Mouse (Mus musculus) intestine, embryonic 15.5 days (tissue): ENCODE results near the gene E2f6. TPM values are rescaled to one million over a fixed set of nuclear protein-coding genes. Genes with fewer than 3 reads are reported as not detected.

ENCODE experiments used
- ATAC-seq: fragments of 200-750 bp; cut with Nextera tagmentation; 2 replicates; pipeline ENCODE4 v1.8.0; 2017; ENCODE audit warnings: moderate TSS enrichment, moderate library complexity
- H3K27ac ChIP-seq: fragments of 300-500 bp; sonication (generic); 2 replicates; pipeline ENCODE4 v1.5.1; 2015; ENCODE audit warnings: mild to moderate bottlenecking, inconsistent platforms
- H3K27me3 ChIP-seq: fragments of 300-500 bp; sonication (generic); replicated peaks from 2 replicates; pipeline ENCODE4 v1.6.1; 2015; ENCODE audit warnings: inconsistent platforms
- H3K36me3 ChIP-seq: fragments of 300-500 bp; sonication (generic); 2 replicates; pipeline ENCODE4 v1.6.1; 2015; ENCODE audit warnings: inconsistent platforms
- H3K4me1 ChIP-seq: fragments of 300-500 bp; sonication (generic); replicated peaks from 2 replicates; pipeline ENCODE4 v1.6.1; 2015; ENCODE audit warnings: inconsistent platforms
- H3K4me2 ChIP-seq: fragments of 300-500 bp; sonication (generic); replicated peaks from 2 replicates; pipeline ENCODE4 v1.6.1; 2015; ENCODE audit warnings: mild to moderate bottlenecking, inconsistent platforms
- H3K4me3 ChIP-seq: fragments of 300-500 bp; sonication (generic); replicated peaks from 2 replicates; pipeline ENCODE4 v1.5.1; 2015; ENCODE audit warnings: inconsistent platforms
- H3K9ac ChIP-seq: fragments of 300-500 bp; sonication (generic); 2 replicates; pipeline ENCODE4 v1.6.1; 2015; ENCODE audit warnings: inconsistent platforms
- H3K9me3 ChIP-seq: fragments of 300-500 bp; sonication (generic); 2 replicates; pipeline ENCODE4 v1.6.1; 2016; ENCODE audit warnings: inconsistent platforms
- WGBS: fragments of 180-500 bp; shearing (Covaris S2); methylation state at CpG from one replicate; pipeline ENCODE4 v1.1.7; 2015; 5-methylcytosine and 5-hydroxymethylcytosine counted together
- polyA plus RNA-seq: library from polyadenylated mRNA; unstranded; fragments of >200 nt; fragmentation: Nextera tagmentation; extraction: Ambion mirVana; gene quantifications from 2 replicates; pipeline ENCODE4 v1.2.1, GENCODE M21; 2015

Gene E2f6
- polyA plus RNA-seq, 1 experiment from 2014 or later, result 37.6 TPM

GRCm38 (mm10) chr12:16836188-16836587 lies 25.4 kb downstream of the E2f6 start:
- Histone ChIP-seq H3K9me3 (no peaks in the 10 kb centered on the region), H3K9ac (no peak overlapping the region), H3K27me3 (no peaks in the 10 kb centered on the region), H3K4me2 (no peak overlapping the region), H3K27ac (no peak overlapping the region), H3K4me3 (no peak overlapping the region), H3K4me1 (0 out of 2 replicates have a peak, but pooled peaks cover 4% of the 10 kb centered on the region), H3K36me3 (no peaks in the 10 kb centered on the region)
- 58% methylated on average over 9 of the region's 9 CpGs for WGBS
- ATAC-seq, result no peak

GRCm38 (mm10) chr12:16837766-16838165 lies 27.0 kb downstream of the E2f6 start:
- H3K27ac ChIP-seq, result no peak overlapping the region
- H3K4me3 ChIP-seq, result no peak overlapping the region
- ATAC-seq, result no peak
- no peak overlapping the region for H3K9ac ChIP-seq
- H3K4me2 ChIP-seq, result no peak overlapping the region
- no peaks in the 10 kb centered on the region for H3K36me3 ChIP-seq
- WGBS, result 85% methylated on average over 4 of the region's 4 CpGs
- 0 out of 2 replicates have a peak, but pooled peaks cover 4% of the 10 kb centered on the region for H3K4me1 ChIP-seq
- no peaks in the 10 kb centered on the region for H3K9me3 ChIP-seq
- H3K27me3 ChIP-seq, result no peaks in the 10 kb centered on the region

DNA sequence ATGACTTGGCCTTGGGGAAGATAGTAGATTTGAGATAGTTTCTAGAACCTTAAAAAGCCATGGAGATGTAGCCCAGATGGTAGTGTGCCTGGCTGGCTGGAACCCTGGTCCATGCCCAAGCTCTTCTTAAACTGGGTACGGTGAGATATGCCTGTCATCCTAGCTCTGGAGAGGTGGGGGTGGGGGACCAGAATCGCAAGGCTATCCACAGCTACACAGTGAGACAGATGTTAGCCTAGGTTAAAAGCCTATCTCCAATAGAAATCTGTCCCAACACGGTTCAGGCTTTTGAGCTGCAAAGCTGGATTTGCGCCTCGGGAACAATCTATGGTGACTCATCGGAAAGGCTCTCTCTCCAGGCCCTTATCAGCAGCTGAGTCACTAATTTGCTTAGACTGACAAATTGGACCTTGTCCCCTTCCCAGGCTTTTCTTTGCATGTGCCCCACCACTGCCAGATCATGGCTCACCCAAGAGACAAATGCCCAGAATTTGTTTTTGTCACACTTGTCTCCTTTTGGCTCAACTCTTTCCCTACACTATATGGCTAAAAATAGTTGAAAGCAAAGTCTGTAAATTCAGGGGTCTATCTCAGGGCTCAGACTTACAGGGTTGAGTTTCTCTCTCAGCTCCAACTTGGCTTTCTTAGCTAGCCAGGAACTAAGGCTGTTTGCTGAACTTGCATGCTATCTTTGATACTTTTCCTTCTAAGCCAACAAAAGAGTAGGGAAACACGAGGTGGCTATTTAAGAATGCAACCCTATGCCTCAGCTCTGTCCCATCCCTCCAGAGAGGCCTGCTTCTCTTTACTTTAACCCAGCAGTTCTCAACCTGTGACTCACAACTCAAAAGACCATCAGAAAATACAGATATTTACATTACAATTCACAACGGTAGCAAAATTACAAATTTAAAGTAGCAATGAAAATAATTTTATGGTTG lies 30.3 kb downstream of the E2f6 start:
- no peak overlapping the region for H3K4me2 ChIP-seq
- H3K27ac ChIP-seq, result peak overlapping the region; percentile 41
- WGBS, result 44% methylated on average over 8 of the region's 8 CpGs
- no peaks in the 10 kb centered on the region for H3K36me3 ChIP-seq
- H3K9me3 ChIP-seq, result no peaks in the 10 kb centered on the region
- no peak overlapping the region for H3K9ac ChIP-seq
- 0 out of 2 replicates have a peak, but pooled peaks cover 4% of the 10 kb centered on the region for H3K4me1 ChIP-seq
- no peak overlapping the region for H3K4me3 ChIP-seq
- ATAC-seq, result peak; percentile 95
- no peaks in the 10 kb centered on the region for H3K27me3 ChIP-seq

DNA sequence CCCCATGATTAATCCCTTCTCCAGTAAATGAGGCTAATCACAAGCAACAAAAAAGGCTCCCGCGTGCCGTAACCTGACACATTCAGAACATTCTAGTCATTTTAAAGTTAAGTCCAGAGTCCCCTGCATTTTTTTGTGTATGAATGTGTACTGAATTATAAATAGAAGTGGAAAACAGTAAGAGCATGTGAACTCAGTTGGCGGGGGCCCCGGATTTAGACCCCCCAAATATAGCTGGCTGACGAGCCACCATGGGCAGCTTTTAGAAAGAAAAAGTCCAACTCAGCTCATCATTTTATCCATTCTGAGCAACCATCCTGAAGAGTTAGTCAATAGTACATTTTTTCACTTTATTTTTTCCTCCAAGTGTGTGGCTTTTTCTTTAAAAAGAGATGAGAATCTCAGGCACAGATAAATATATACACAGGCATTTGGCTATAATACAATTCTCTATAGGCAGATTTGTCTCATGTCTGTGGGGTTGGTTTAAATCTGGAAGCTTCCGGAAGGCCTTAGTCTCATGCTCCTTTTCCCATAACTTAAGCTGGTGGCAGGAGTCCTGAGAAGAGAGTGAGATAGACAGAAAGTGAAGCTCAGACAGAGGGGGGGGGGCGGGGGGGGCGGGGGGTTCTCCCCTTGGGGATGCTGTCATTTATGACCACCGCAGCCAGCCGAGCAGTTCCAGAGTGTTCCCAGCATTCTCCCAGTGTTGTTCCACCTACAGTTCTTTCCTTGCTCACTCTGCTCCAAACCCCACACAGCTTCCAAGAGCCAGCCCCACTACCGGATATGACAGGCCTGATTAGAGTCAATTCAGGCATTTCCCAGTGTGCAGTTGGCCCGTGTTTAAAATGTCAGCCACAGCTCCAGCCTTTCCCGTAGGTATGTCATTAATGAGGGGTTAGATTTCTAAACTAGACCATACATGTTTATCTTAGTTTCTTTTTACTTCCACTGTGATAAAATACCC lies 34.1 kb downstream of the E2f6 start:
- 52% methylated on average over 14 of the region's 14 CpGs for WGBS

DNA sequence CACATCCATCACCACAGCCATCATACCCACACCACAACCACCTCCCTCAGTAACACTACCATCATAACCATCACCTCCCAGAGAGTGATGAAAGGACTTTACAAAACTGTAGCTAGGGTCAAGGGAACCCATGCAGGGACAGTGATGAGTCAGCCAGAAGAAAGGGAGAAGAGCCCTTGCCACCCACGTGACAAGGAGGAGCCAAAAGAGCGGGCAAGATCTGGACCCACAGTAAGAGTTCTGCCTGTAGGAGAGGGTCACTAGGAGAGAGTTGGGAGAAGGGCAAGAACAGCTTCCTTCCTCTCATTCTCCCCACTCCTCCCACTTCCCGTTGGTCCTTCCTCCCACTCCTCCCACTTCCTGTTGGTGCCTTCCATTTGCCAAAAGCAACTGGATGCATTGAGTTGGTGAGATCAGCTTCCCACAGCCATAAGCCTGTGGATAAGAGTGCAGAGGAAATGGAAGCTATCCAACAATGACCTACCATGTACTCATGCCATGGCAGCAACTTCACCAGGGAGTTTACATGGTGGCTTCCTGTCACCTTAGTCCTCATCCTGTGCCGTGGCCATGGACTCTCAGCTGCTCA lies 36.5 kb downstream of the E2f6 start:
- no peak overlapping the region for H3K4me2 ChIP-seq
- H3K4me3 ChIP-seq, result no peak overlapping the region
- no peaks in the 10 kb centered on the region for H3K27me3 ChIP-seq
- ATAC-seq, result no peak
- peaks cover 6% of the 10 kb centered on the region for H3K4me1 ChIP-seq
- H3K9me3 ChIP-seq, result no peaks in the 10 kb centered on the region
- no peak overlapping the region for H3K9ac ChIP-seq
- 89% methylated on average over 4 of the region's 4 CpGs for WGBS
- H3K27ac ChIP-seq, result no peak overlapping the region
- H3K36me3 ChIP-seq, result no peaks in the 10 kb centered on the region

More for the DNA sequence above, 34.1 kb downstream of the E2f6 start:
- ATAC-seq, result no peak
- H3K4me3 ChIP-seq, result no peak overlapping the region
- no peaks in the 10 kb centered on the region for H3K27me3 ChIP-seq
- H3K9me3 ChIP-seq, result no peaks in the 10 kb centered on the region
- H3K9ac ChIP-seq, result no peak overlapping the region
- 0 out of 2 replicates have a peak, but pooled peaks cover 4% of the 10 kb centered on the region for H3K4me1 ChIP-seq
- H3K4me2 ChIP-seq, result no peak overlapping the region
- H3K27ac ChIP-seq, result no peak overlapping the region
- no peaks in the 10 kb centered on the region for H3K36me3 ChIP-seq

DNA sequence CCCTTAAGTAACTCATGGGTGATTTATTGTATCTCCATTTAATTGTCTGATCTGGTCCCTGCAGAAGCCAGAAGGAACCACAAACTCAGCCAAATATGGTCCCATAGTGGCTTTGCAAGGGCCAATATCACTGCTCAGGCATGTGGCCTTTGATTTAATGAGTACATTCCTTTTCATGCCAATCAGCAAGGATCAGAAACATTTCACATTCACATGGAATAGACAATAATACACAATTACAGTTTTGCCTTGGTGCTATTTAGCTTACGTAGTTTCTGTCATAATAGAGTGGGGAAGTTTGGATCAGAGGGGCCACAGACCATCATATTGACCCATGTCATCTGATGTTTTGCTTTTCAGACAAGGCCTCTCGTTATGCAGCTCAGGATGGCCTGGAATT lies 37.7 kb downstream of the E2f6 start:
- H3K4me1 ChIP-seq, result peaks cover 6% of the 10 kb centered on the region
- H3K4me2 ChIP-seq, result no peak overlapping the region
- no peak overlapping the region for H3K27ac ChIP-seq
- no peak overlapping the region for H3K4me3 ChIP-seq
- H3K9me3 ChIP-seq, result no peaks in the 10 kb centered on the region
- H3K9ac ChIP-seq, result no peak overlapping the region
- WGBS, result 76% methylated on average over 2 of the region's 2 CpGs
- no peaks in the 10 kb centered on the region for H3K27me3 ChIP-seq
- no peak for ATAC-seq
- no peaks in the 10 kb centered on the region for H3K36me3 ChIP-seq

DNA sequence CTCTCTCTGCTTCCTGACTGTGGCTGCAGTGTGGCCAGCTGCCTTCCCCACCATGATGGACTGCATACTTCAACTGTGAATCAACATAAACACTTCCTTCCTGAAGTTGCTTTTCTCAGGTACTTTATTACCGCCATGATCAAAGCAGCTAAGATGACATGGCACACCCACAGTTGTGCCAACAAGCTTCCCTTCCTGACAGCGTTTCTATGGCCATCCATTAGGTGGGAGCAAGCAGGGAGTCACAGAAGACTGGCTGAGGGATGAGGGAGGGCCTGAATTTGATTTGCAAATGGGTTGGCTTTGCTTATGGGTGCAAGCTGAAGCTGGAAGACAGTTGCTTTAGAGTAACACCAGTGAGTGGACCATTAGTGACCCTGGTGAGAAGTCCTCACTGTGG lies 39.1 kb downstream of the E2f6 start:
- H3K36me3 ChIP-seq, result no peaks in the 10 kb centered on the region
- H3K4me3 ChIP-seq, result no peak overlapping the region
- 47% methylated on average over 2 of the region's 2 CpGs for WGBS
- peaks cover 6% of the 10 kb centered on the region for H3K4me1 ChIP-seq
- no peak overlapping the region for H3K4me2 ChIP-seq
- H3K9ac ChIP-seq, result no peak overlapping the region
- no peaks in the 10 kb centered on the region for H3K27me3 ChIP-seq
- H3K27ac ChIP-seq, result no peak overlapping the region
- ATAC-seq, result no peak
- H3K9me3 ChIP-seq, result no peaks in the 10 kb centered on the region

DNA sequence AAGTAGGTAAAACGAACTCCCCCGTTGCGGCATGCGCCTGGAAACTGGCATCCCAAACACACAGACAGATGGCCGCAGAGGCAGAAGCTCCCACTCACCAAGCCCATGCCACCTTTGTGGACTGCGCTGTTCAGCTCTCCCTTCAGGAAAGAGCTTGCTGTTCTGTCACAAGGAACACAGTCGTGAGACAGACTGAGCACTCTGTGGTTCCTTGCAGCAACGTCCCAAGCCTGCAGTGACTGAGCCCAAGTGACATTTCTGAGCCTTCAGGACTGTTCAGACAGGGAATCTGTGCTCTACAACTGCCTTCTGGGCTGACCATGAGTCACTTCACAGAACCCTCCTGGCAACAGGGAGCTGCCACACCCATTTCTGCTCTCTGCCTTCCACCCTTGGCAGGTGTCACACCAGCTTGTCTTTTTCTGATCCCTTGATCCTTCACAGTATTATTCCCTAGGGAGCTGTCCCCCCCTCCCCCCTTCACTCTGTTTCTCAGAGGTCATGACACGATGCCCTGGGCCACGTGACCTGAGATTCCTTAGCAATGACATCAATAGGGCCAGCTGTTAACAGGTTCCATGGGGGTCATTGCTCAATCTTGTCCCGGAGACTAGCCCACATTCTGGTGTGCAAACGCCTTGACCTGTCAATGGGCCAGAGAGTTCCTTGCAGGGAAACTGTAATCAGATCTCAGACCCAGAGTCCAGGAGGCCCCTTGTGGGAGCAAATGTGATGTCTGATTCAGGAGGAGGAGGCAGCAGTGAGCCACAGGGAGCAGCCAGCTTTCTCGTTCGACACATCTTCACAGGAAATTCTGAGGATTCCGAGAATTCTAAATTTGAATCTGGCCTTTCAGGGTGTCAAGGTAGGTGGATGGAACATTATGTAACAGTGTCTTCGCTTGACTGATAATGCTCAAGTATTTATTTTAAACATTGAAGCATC lies 39.9 kb downstream of the E2f6 start:
- Histone ChIP-seq H3K27me3 (no peaks in the 10 kb centered on the region), H3K4me2 (0 out of 2 replicates have a peak overlapping the region, but pooled peaks have one; percentile 6), H3K27ac (no peak overlapping the region), H3K4me1 (peaks cover 6% of the 10 kb centered on the region), H3K9ac (no peak overlapping the region), H3K4me3 (no peak overlapping the region), H3K9me3 (no peaks in the 10 kb centered on the region), H3K36me3 (no peaks in the 10 kb centered on the region)
- ATAC-seq, result peak; percentile 88
- 43% methylated on average over 16 of the region's 16 CpGs for WGBS

GRCm38 (mm10) chr12:16853431-16854165 lies 42.8 kb downstream of the E2f6 start:
- no peak for ATAC-seq
- Histone ChIP-seq H3K27me3 (no peaks in the 10 kb centered on the region), H3K36me3 (no peaks in the 10 kb centered on the region), H3K4me3 (no peak overlapping the region), H3K4me2 (no peak overlapping the region), H3K9me3 (no peaks in the 10 kb centered on the region), H3K4me1 (peaks cover 6% of the 10 kb centered on the region), H3K27ac (no peak overlapping the region), H3K9ac (no peak overlapping the region)
- WGBS, result 67% methylated on average over 11 of the region's 11 CpGs

- H3K27me3 ChIP-seq, result no peaks in the 10 kb centered on the region
- H3K4me2 ChIP-seq, result no peak overlapping the region
- no peaks in the 10 kb centered on the region for H3K9me3 ChIP-seq
- no peaks in the 10 kb centered on the region for H3K36me3 ChIP-seq
- H3K9ac ChIP-seq, result no peak overlapping the region
- no peak overlapping the region for H3K4me3 ChIP-seq
- peaks cover 2% of the 10 kb centered on the region for H3K4me1 ChIP-seq
- no peak for ATAC-seq
- H3K27ac ChIP-seq, result no peak overlapping the region
- WGBS, result 49% methylated on average over 6 of the region's 6 CpGs
Measured at GRCm38 (mm10) chr12:16855632-16856305, 45.0 kb downstream of the E2f6 start.
